Mouse (Mus musculus): Measurements from ENCODE around the gene Slc5a2. TPM values are rescaled to one million over a fixed set of nuclear protein-coding genes. Genes with fewer than 3 reads are reported as not detected.

Gene Slc5a2
- polyA plus RNA-seq, 1 experiment: not detected

DNA sequence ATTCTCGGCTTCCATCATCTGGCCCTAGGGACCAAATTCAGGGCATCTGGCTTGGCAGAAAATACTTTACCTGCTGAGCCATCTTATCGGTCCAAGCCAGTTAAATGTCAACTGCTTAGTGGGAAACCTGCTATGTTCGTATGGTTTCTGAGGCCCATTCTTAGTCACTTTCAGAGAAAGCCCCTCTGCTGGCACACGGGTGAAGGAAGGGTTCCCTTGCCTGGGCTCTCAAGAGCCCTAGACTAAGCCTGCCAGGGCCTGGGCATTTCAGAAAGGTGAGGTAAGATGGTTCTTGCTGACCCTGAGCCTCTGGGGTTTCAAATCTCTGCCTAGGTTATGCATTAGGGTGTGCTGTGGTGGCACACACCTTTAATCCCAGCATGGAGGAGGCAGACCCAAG lies 19.9 kb upstream of the Slc5a2 start:
- no peak for TF ChIP-seq GATA1 (IDR thresholded peaks at IDR 0.05; ENCODE audit: low read length)

DNA sequence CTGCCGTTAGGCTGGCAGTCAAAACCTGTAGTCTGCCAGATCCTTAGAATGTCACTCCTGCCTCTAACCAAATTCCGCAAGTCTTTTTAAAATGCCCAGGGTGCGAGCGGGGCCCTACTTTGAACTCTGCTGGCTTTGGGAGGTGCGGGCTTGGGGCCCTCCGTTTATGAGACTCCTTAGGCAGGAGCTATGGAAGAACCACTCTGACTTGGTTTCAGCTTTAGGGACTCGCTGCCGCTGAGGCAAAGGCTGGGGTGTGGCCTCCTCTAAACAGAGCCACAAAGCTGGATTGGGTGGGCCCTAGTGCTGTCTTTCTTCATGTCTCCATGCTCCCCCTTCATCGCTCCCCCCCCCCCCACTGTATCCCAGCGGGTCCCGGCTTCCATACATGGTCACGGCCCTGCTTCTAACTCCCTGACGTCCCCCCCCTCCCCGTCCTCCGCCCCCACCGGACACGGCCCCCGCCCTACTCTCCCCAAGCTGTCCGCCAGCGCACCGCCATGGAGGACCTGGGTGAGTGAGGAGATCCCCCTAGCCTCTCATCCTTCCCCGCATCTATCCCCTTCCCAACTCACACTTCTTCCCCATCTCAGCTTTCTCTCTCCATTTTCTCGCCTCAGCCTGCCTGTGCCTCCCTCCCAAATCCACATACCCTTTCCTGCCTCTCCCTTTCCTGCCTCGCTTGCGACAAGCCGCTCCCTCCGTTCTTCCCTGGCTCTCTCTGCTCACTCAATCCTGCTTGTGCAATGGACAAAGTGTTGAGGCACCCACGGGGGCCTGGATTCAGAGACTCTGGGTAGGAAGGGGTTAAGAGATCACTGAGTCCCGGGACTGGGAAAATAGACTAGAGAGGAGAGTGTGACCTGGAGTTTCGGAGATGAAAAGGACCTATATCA lies 18.7 kb upstream of the Slc5a2 start, which contains the start of gene Tgfb1i1:
Tgfb1i1 (plus strand) TSS at position 317 of the 896 bp plus-strand sequence.
- TF ChIP-seq GATA1 (IDR thresholded peaks at IDR 0.05; ENCODE audit: low read length): no peak

GRCm38 (mm10) chr7:128247443-128247842 lies 18.0 kb upstream of the Slc5a2 start:
- no peak for TF ChIP-seq GATA1 (IDR thresholded peaks at IDR 0.05; ENCODE audit: low read length)

GRCm38 (mm10) chr7:128248081-128249042 lies 17.1 kb upstream of the Slc5a2 start:
- TF ChIP-seq GATA1 (IDR thresholded peaks at IDR 0.05; ENCODE audit: low read length): no peak

- no peak for TF ChIP-seq GATA1 (IDR thresholded peaks at IDR 0.05; ENCODE audit: low read length)
These were observed 15.5 kb upstream of the Slc5a2 start for GRCm38 (mm10) chr7:128249998-128250397.

DNA sequence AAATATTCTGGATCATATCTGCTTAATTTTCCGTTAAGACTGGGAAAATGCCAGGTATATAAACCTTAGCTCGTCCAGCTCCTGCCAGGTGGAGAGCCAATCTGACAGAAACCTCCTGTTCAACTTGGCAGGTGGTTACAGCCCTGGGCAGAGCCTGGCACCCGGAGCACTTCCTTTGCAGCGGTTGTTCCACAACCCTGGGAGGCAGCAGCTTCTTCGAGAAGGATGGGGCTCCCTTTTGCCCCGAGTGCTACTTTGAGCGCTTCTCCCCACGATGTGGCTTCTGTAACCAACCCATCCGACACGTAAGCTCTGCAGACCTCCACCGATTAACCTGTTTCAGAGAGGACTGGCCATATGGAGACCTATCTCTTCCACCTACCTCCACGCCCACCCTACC lies 13.5 kb upstream of the Slc5a2 start:
- TF ChIP-seq GATA1 (IDR thresholded peaks at IDR 0.05; ENCODE audit: low read length): no peak

DNA sequence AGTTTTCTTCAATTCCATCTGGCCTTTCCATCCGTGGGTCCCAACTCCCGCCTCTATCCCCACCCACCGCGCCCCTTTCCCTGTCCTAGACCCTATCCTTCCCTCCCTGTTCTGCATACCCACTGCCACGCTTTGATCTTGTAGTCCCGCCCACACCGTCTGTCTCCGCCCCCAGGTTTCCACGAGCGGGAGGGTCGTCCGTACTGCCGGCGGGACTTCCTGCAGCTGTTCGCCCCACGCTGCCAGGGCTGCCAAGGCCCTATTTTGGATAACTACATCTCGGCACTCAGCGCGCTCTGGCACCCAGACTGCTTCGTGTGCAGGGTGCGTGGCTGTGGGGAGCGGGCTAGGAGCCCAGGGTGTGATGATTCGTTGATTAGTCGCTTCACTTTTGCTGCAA lies 12.8 kb upstream of the Slc5a2 start:
- no peak for TF ChIP-seq GATA1 (IDR thresholded peaks at IDR 0.05; ENCODE audit: low read length)

DNA sequence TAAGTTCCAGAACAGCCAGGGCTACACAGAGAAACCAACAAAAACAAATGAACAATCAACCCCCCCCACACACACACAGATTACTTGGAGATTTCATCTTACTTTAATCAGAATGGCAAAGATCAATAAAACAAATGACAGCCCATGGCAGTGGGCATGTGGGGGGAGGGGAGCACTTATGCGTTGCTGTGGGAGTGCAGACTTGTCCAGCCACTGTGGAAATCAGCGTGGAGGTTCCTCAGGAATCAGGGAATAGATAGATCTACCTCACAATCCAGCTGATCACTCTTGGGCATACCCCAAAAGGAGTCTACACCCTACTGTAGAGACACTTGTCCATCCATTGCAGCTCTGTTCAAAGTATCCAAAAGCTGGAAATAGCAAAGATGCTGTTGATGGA lies 10.5 kb upstream of the Slc5a2 start:
- TF ChIP-seq GATA1 (IDR thresholded peaks at IDR 0.05; ENCODE audit: low read length): no peak

DNA sequence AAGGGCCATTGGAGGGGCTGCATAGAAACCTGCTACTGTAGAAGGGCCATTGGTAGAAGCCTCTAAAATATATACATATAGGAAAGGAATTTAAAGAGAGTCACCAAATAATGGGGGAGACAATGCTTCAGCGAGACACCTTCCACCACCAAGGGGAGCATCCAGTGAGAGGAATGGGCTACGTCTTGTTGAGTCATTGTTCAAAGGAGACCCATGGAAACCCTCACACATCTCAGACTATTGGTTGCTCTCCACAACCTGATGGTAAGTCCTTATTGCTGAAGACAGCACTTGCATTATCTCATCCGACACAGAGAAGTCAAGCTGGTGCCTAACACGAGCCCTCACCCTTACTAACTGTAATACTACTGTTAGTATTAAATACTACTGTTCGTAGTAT lies 9.7 kb upstream of the Slc5a2 start:
- TF ChIP-seq GATA1 (IDR thresholded peaks at IDR 0.05; ENCODE audit: low read length): no peak

DNA sequence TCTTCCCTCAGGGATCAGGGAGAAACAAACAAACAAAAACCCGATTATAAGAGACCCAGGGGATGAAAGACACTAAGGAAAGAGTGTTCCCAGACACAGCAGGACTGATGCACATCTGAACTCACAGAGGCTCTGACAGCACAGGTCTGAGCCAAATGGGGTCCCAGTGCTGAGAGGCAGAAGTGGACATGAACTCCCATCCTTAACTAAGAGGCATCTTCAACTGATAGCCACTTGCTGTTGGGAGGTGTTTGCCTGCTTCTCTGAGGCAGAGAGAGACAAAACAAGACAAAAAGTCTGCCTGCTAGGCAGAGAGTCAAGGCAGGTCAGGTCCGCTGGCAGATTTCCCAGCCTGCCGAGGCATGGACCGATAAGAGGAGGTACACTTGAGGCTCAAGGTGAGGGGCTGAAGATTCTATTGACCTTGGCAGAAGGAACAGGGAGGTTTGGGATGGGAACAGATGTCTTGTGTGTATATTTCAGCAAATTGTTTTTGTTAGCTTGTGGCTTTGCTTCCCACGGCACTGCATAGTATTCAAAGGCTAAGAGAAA lies 8.6 kb upstream of the Slc5a2 start:
- TF ChIP-seq GATA1 (IDR thresholded peaks at IDR 0.05; ENCODE audit: low read length): no peak

GRCm38 (mm10) chr7:128266056-128266455 lies 599 bp downstream of the Slc5a2 start:
- TF ChIP-seq GATA1 (IDR thresholded peaks at IDR 0.05; ENCODE audit: low read length): no peak

DNA sequence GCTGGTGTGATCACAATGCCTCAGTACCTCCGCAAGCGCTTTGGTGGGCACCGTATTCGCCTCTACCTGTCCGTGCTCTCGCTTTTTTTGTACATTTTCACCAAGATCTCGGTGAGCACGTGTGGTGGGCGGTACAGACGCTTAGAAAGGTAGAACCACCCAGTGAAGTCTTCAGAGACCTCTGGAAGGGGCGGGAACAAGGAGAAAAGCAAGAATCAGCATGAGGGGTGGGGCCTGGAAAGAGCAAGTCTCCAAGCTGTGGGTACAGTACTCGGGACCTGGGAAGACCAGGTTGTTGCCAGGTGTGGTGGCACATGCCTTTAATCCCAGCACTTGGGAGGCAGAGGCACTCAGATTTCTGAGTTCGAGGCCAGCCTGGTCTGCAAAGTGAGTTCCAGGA lies 1.9 kb downstream of the Slc5a2 start:
- no peak for TF ChIP-seq GATA1 (IDR thresholded peaks at IDR 0.05; ENCODE audit: low read length)

GRCm38 (mm10) chr7:128267813-128268212 lies 2.4 kb downstream of the Slc5a2 start:
- TF ChIP-seq GATA1 (IDR thresholded peaks at IDR 0.05; ENCODE audit: low read length): no peak

DNA sequence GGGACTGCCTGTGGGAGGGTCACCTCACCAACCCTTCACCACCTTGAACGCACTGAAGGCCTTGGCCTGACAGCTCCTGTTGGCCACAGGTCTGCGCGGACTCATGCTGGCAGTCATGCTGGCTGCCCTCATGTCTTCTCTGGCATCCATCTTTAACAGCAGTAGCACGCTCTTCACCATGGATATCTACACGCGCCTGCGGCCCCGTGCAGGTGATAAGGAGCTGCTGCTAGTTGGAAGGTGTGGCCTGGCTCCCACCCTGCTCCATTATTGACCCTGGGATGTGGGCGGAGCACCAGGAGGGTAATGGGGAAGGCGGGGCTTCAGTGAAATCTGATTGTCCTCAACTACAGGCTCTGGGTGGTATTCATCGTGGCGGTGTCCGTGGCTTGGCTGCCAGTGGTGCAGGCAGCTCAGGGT lies 5.0 kb downstream of the Slc5a2 start:
- TF ChIP-seq GATA1 (IDR thresholded peaks at IDR 0.05; ENCODE audit: low read length): no peak

- no peak for TF ChIP-seq GATA1 (IDR thresholded peaks at IDR 0.05; ENCODE audit: low read length)
These were observed 6.0 kb downstream of the Slc5a2 start for GRCm38 (mm10) chr7:128271496-128271895.

DNA sequence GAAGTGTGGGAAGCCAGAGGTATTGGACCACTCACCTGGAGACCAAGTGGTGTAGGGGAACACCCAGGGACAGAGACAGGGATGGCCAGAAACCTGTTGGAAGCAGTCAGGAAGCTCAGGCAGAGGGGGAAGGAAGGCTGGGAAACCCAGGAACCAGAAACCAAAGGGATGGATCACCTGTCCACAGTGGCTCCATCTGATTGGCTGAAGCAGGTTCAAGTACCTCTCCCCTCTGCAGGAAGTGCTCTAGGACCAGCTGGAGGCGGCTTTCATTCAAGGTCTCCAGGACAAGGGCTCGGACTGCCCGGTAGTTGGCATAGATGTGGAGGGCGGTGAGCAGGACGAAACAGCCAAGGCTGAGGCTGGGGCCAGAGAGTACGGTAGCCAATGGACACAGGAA lies 10.6 kb downstream of the Slc5a2 start:
- TF ChIP-seq GATA1 (IDR thresholded peaks at IDR 0.05; ENCODE audit: low read length): no peak
